Mouse (Mus musculus) olfactory bulb, adult 2 months (tissue): ENCODE results near the gene Ccr1l1. TPM values are rescaled to one million over a fixed set of nuclear protein-coding genes. Genes with fewer than 3 reads are reported as not detected.

Source experiments
- H3K27ac ChIP-seq: fragments of 200-500 bp; 2 replicates; pipeline ENCODE4 v1.5.1; 2012; ENCODE audit warnings: low read depth, low read length; ENCODE audit not compliant: insufficient read depth
- H3K4me1 ChIP-seq: fragments of 200-500 bp; 2 replicates; pipeline ENCODE4 v1.6.1; 2012; ENCODE audit warnings: low read length; ENCODE audit not compliant: control insufficient read depth, insufficient read depth
- H3K4me3 ChIP-seq: fragments of 200-500 bp; 2 replicates; pipeline ENCODE4 v1.5.1; 2012; ENCODE audit warnings: mild to moderate bottlenecking, low read depth, low read length, moderate library complexity; ENCODE audit not compliant: insufficient read depth
- CTCF ChIP-seq: fragments of 200-500 bp; IDR thresholded peaks from 2 replicates; pipeline ENCODE4 v1.5.1; 2012; ENCODE audit warnings: low read depth, mild to moderate bottlenecking, low read length, moderate library complexity; ENCODE audit not compliant: insufficient read depth
- POLR2A ChIP-seq: fragments of 200-500 bp; IDR thresholded peaks from 2 replicates; pipeline ENCODE4 v1.6.1; 2012; ENCODE audit warnings: mild to moderate bottlenecking, low read depth, low read length, moderate library complexity; ENCODE audit not compliant: insufficient read depth
- WGBS: fragments of 180-500 bp; shearing (Covaris S2); methylation state at CpG from one replicate; pipeline ENCODE4 v1.1.7; 2018; 5-methylcytosine and 5-hydroxymethylcytosine counted together
- polyA plus RNA-seq: library from polyadenylated mRNA; stranded (reverse); fragments of >200 nt; gene quantifications from 2 replicates; pipeline ENCODE4 v1.2.4, GENCODE M21; 2012; ENCODE audit warnings: low replicate concordance; ENCODE audit not compliant: missing spikeins, insufficient read depth, insufficient read length

Ccr1l1 gene
- polyA plus RNA-seq, 1 experiment = not detected

DNA sequence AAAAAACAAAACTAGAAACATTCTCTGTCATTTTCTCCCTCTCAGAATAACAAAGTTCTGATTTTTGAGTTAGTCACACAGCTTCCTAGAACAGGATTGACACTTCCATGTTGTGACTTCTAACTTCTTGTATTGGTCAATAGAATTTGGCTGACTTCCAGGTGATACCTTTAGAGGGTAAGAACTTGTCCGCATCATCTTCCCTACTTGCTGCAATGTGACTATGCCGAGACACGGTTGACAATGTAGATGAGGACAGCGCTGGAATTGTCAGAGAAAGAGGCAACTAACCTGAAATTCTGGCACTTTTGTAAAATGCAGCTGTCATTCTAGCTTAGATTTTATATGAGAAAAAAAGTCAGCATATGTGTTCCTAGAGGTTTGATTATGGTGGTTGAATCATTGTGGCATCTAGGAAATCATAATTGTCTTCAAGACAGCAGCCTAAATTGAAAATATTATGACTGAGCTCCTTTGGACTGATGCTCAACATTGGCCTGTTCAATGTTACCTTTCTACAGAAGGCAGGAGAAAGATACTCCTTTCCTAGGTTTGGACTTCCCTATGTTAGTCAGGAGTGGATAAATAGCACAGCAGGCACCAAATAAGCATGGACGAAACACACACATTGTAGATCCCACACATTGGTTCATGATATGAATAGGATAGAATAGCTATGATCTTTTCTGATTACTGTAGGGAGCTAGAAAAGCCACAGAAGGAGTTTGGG is 44.3 kb downstream of the Ccr1l1 start:
- no peak for TF ChIP-seq POLR2A
- no peak for TF ChIP-seq CTCF
- Histone ChIP-seq H3K4me3 (no peak overlapping the region), H3K27ac (no peak overlapping the region), H3K4me1 (no peaks in the 10 kb centered on the region)
- WGBS = 92% methylated on average over 5 of the region's 5 CpGs

GRCm38 (mm10) chr9:123932911-123933675 is 45.1 kb downstream of the Ccr1l1 start:
- Histone ChIP-seq H3K4me3 (no peak overlapping the region), H3K4me1 (no peaks in the 10 kb centered on the region), H3K27ac (no peak overlapping the region)
- TF ChIP-seq POLR2A (no peak), CTCF (no peak)
- WGBS = 94% methylated on average over 19 of the region's 19 CpGs

DNA sequence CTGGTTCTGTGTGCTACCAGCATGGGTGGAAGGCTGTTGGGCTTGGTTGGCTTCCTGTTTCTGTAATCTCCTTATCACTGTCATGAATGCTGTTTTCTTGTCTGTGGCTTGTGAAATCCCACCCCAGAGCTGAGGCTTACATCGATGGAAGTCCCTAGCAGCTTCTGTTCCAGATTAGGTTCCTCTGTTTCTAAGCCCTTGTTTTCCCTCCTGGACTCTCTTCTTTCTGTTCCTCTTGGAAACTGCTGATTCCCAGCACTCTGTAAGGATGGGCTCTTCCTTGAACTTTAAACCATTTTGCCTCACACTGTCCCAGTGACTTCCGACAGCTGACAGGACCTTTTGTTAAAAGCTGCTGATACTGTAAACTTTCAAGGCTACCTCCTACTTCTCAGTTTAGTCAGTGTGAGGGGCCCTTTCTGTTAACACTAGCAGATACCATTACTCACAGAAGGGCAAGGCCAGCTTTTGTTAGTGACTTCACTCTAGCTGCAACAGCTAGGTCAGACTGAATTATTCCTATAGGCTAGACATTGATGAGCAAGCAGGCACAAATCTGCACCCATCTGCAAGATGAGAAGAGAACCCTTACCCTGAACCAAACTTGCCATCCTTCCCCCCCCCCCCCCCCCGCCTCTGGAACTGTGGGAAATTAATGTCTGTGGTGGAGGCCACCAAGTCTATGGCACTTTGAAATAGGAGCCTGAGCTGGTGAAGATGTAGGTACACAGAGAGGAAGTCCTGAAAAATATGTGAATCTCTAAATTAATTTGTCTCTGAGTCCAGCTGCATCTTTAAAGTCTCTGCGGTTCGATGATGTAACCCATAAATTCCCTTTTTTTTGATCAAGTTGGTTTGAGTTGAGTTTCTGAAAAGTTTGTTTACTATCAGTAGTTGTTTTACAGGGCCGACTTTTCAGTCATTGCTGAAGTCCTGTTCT is 46.2 kb downstream of the Ccr1l1 start:
- H3K4me3 ChIP-seq = no peak overlapping the region
- no peaks in the 10 kb centered on the region for H3K4me1 ChIP-seq
- WGBS = 74% methylated on average over 6 of the region's 6 CpGs
- no peak overlapping the region for H3K27ac ChIP-seq
- TF ChIP-seq POLR2A (no peak), CTCF (no peak)

DNA sequence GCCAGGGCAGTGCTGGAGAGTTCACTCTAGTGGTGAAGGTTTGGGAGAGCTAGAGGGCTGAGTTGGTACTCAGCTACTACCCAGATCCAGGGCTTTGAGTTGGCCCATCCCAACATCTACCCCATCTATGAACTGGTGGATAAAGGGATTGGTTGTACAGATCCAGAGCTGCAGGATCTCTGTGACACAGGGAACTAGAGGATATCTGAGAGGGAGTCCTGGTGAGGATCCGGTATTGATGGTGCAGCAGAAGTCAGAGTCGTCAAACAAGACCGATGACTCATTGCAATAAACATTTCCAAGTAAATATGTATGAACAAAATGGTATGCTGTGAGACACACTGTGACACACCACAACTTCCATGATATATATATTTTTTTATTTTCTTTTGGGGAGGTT is 47.3 kb downstream of the Ccr1l1 start:
- 92% methylated on average over 3 of the region's 3 CpGs for WGBS
- peaks cover under 1% of the 10 kb centered on the region; the same call in 1 of the 2 replicates for H3K4me1 ChIP-seq
- no peak overlapping the region for H3K27ac ChIP-seq
- TF ChIP-seq POLR2A (no peak), CTCF (no peak)
- H3K4me3 ChIP-seq = no peak overlapping the region

GRCm38 (mm10) chr9:123930476-123930875 is 47.7 kb downstream of the Ccr1l1 start:
- Histone ChIP-seq H3K27ac (no peak overlapping the region), H3K4me1 (peaks cover 5% of the 10 kb centered on the region; the same call in 1 of the 2 replicates), H3K4me3 (no peak overlapping the region)
- 90% methylated on average over 3 of the region's 3 CpGs for WGBS
- TF ChIP-seq CTCF = no peak

- 71% methylated on average over 4 of the region's 4 CpGs for WGBS
- H3K4me3 ChIP-seq = no peak overlapping the region
- TF ChIP-seq CTCF (no peak), POLR2A (no peak)
- H3K27ac ChIP-seq = no peak overlapping the region
- H3K4me1 ChIP-seq = peaks cover 6% of the 10 kb centered on the region; the same call in 1 of the 2 replicates
Observed at GRCm38 (mm10) chr9:123929936-123930335, 48.3 kb downstream of the Ccr1l1 start.

DNA sequence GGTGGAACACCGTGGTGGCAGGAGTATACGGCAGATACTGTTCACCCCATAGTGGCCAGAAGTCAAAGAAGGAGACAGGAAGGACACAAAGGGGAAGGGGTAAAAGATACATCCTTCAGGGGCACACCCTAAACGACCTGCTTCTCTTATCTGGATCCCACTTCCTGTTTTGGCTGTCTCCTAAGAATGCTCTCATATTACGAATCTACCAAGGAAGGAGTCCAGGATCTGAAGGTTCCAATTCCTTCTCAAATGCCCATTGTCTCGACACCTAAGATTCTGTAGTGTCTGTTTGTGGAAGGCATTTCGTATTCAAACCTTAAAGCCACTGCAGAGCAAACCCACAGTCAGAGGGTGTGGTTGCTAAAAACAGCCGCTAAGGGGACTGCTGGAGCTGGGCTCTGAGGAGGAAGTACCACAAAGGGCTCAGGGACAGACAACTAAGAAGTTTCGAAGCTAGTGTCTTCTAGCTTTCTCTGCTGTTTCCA is 49.4 kb downstream of the Ccr1l1 start:
- no peak for TF ChIP-seq CTCF
- H3K27ac ChIP-seq = no peak overlapping the region
- peaks cover 6% of the 10 kb centered on the region; the same call in 1 of the 2 replicates for H3K4me1 ChIP-seq
- 40% methylated on average over 8 of the region's 8 CpGs for WGBS
- H3K4me3 ChIP-seq = no peak overlapping the region

DNA sequence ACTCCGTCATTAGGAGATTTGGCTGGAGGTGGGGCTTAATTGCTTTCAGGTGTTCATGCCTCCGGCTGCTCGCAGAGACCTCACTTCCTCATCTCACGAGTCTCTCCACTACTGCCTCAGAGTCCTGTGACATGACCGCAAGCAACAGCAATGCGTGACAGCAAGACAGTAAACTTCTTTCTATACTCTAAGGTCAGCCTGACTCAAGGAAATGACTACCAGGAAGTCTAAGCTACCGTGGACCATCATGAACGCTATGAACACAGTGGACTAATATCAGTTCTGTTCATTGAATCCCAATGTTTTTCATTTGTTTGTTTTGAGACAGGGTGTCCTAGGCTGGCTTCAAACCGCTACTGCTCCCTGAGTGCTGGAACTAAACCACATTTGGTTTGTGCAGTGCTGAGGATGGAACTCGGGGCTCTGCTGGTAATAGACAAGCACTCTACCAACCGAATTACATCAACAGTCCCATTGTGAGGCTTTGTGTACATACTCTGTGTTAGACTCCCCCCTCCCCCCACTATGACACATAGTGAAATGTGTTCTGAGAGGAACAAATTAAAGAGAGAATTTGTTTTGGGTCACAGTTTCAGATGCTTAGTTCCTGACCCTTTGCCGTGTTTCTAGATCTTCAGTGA is 50.0 kb downstream of the Ccr1l1 start:
- H3K4me1 ChIP-seq = peaks cover 11% of the 10 kb centered on the region; the same call in 1 of the 2 replicates
- TF ChIP-seq CTCF = no peak
- TF ChIP-seq POLR2A = no peak
- 73% methylated on average over 12 of the region's 12 CpGs for WGBS
- no peak overlapping the region for H3K27ac ChIP-seq
- H3K4me3 ChIP-seq = no peak overlapping the region
